Mouse (Mus musculus): ENCODE measurements around the gene Phldb1.
"Not testable (repeated sequence)": the region's sequence is repeated elsewhere in the genome, so short reads cannot be mapped to it uniquely, and the experiment has no call there.

The Phldb1 gene

DNA sequence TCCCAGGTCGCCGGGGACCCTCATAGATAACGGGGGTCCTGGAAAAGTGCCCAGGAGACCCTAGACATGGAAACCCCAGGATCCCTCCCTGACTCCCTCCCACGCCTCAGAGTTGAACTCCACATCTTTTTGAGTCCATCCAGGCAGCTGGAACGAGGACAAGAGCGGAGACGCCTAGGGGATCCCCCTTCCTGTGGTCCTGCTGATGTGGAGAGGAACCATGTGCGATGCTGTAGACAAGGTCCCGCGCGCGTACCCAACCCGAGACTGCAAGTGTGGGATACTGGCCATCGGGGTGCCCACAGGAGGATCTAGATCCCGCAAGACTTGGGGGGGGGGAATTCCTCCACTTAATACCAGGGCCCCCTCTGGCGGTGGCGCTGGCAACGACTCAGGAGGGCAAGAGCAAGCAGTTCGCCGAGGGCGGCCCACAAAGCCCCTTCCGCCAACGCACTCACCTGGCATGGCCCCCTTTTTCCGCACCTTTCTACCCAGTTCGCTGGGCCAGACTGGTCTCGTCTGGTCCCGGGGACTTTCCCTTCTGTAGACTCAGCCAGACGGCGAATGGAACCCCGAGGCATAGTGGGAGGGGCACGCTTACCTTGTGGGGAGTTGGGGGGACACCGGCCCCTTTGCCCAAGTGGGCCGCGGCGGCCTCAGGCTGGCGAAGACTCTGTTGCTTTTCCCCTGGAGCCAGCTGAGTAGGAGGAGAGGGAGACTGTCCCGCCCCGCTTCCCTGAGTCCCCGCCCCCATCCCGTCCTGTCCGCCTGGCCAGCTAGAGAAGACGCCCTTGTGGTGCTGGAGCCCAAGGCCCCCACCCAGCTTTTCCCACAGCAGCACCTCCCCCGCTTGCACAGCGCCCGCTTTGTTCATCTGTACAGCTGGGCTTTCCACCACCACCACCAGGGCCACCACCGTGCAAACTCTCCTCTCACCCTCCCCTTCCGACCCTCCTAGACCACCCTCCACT, at the start of gene Phldb1:
Gene Phldb1 (minus strand): TSS at position 675 of the 971 bp plus-strand sequence.
- peak; percentile 87 for DNase-seq

DNA sequence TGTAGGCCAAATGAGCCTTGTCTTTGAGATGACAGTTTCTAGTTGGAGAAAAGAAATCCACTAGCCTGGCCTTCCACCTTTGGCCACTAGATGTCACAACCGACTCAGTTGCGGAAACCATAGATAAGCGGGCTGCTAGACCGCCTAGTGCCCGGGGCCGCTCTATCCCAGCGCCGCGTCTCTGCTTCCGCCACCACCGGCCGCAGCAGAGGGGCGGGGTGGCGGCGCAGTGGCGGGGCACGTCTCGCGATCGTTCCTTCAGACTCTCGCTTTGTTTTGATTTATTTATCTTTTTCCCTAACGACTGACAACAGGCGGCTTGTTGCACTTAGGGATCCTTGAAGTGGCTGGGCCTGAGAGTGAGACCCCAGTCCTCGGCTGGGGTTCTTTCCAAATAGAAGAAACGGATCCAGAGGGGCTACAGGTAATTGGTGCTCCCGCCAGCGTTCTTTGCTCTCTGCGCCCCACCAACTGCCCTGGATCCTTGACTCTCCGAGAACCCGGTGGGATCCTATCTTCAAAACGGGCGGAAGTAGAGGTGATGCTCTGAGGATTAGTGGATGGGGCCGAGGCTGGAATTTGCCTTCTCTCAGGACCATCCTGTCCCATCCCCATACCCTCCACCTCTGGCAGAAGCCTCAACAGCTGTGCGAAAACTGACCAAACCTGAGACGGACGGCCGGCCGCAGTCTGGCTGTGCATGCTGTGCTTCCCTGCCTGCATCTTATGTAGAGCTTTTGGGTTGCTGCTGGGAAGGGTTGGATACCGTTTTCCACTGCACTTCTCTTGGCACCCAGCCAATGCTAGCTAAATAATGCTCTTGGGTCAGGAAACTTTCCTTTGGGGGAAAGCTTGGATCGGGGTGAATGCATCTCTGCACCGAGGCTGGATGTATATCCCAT, 38.0 kb upstream of the Phldb1 start:
- peak; percentile 97 for DNase-seq

DNA sequence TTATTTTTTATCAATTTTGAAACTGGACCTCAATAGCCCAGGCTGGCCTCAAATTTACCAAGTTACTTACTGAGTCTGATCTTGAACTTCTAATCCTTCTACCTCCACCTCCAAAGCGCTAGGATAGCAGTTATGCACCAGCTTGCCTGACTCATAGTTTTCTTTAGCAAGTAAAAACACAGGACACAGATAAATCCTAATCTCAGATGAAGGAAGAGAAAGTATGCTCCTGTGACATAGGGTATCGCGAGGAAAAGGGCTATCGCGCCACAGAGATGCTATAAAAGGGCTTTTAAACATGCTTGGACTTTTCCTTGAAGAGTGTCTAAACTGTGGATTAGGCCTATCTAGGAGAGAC, 37.4 kb upstream of the Phldb1 start:
- no peak for DNase-seq

DNA sequence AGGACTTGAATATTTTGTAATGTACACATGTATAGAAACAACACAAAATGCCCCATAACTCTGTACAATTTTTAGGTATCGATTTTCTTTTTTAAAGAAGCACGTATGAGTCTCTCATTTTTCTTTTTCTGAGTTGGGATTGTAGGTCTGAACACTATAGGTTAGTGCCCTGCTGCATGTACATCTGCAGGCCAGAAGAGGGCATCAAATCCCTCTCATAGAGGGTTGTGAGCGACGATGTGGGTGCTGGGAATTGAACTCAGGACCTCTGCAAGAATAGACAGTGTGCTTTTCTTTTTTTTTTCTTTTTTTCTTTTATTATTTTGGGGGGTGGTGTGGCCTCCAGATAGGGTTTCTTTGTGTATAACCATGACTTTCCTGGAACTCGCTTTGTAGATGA, 36.4 kb upstream of the Phldb1 start:
- no peak for DNase-seq

DNA sequence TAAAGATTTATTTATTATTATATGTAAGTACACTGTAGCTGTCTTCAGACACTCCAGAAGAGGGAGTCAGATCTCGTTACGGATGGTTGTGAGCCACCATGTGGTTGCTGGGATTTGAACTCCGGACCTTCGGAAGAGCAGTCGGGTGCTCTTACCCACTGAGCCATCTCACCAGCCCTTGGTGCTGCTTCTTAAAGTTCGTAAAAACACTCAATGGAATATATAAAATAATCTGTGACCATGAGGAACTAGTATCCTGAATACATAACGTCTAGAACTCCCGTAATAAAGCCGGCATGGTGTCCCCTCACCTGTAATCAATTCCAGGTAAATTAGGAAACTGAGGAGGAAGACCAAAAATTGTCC, 33.0 kb upstream of the Phldb1 start:
- DNase-seq: not testable (repeated sequence)

DNA sequence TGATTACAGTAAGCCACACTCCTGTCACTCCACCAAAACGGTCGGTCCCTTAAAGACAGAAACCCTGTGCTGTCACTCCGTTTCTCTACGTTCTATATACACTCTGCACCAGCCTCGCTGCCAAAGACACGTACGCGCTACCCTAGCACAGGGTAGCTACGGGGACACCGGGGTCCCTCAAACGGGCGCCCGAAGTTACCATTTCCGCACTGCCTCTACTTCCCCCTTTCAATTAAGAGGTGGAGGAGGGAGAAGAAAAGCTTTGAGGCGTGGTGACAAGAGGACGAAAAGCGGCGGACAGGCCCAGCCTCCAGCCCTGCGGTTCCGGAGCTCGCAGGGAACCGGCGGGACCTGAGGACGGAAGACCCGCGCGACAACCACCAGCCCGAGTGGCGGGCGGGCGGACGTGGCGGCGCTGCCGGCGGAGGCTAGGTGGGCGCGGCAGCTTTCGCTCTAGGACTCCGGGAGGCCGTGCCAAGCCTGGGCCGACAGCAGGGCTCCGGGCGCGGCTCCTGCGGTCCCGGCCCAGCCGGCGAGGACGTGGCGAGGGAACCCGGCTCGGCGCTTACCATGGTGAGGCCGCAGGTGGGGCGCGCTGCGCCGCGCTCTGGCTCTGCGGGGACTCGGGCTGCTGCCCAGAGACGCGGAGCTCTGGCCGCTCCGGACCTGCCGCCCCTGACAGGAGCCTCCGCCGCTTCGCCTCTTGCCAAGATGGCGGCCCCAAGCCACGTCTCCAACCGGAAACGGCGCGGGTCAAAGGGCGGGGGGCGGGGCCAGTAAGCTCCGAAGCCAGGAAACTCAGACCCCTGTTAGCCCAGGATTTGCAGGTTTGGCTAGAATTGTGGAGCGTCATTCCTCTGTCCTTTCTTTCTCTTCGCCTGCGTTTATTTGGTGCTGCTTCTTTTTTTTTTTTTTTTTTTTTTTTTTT, 32.4 kb upstream of the Phldb1 start, which contains the start of the genes Arcn1 and Ift46:
Gene Arcn1 (minus strand): TSS at position 745 of the 928 bp plus-strand sequence.
Gene Ift46 (plus strand): TSS at position 808 of the 928 bp plus-strand sequence.
- peak; percentile 94 for DNase-seq

DNA sequence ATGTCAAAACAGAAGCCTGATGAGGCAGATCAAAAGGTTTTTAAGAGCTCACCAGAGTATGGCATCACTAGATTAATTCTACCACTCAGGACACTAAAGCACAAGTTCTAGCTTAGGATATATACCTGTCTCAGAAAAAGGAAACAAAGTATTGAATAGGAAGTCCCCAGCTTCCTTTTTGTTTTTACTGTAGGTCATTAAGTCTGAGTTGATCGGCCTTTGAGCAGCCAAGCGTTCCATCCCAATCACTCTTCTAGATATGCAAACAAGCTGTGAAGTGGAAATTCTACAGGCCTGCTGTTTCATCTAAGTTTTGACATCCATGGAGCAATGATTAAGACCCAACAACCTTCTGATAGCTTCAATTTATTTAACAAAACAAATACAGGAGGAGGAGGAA, 25.9 kb upstream of the Phldb1 start:
- no peak for DNase-seq

DNA sequence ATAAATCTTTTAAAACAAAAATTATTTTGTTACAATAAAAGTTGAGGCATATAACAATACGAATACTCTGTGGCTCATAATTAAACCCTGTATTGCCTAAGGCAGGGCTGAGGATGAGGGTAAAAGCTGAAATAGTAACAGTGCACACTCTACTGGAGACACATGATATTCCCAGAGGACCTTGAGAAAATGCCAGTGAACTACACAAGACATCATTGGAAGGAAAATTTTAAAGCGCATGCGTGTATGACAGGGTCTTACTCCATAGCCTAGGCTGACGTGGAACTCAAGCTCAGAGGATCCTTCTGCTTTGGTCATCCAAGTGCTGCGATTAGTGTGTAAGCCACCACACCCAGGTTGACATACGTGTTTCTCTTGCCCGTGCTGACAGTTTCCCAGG, 13.5 kb upstream of the Phldb1 start:
- no peak for DNase-seq

DNA sequence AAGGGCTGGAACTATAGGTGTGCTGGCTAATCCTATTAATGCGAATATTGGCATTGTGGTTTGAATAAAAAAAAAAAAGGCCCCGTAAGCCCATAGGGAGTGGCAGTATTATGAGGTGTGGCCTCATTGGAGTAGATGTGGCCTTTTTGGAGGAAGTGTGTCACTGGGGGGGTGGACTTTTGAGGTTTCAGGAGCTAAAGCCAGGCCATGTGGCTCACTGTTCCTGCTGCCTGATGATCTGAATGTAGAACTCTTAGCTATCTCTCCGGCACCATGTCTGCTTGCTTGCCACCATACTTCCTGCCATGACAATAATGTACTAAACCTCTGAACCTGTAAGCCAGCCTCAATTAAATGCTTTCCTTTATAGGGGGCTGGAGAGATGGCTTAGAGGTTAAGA, 12.3 kb upstream of the Phldb1 start:
- DNase-seq: no peak

DNA sequence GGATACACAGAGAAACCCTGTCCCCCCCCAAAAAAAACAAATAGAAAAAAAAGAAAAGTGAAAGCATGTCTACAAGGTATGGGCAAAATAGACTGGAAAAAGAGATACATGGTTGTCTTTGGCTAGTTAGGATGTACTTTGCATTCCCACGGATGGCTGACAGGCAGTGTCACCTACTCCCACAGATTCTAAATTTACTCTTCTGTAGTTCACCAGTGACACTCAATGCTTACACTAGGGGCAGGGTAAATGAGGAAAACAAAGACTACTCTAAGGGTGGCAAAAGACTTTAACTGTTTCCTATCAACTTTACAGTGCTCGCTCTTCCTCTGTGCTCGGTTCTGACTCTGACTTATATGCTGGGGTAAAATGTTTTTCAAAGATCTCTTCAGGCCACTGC, 11.7 kb upstream of the Phldb1 start:
- DNase-seq: no peak

DNA sequence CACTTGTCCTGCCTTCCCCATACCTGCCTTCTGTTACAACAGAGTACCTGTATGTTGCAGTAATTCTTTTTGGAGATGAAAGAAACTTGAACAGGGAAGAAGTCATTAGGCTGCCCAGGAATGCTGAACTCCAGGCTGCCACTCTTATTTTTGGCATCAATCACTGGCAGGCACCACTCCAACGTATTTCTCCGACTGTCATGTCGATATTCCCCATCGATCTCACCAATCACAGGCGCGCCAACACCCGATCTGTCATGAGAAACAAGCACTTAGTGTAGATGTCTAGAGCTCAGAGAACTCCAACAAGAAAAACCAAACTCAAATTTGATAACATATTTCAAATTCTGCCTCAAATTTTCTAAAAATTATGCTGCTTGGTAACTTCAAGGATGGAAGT, 10.4 kb upstream of the Phldb1 start:
- DNase-seq: no peak

DNA sequence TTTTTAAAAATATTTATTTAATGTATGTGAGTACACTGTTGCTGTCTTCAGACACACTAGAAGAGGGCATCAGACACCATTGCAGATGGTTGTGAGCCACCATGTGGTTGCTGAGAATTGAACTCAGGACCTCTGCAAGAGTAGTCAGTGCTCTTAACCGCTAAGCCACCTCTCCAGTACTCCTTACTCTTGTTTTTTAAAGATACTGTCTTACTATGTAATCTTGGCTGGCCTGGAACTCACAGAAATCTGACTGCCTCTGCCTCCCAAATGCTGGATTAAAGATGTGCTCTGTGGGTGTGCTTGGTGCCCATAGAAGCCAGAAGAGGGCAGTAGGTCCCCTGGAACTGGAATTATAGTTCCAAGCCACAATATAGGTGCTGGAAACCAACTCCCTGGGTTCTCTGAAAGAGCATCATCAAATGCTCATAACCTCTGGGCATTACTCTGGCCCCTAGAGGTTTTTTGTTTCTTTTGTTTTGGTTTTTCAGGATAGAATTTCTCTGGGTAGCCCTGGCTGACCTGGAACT, 5.7 kb upstream of the Phldb1 start:
- no peak for DNase-seq

DNA sequence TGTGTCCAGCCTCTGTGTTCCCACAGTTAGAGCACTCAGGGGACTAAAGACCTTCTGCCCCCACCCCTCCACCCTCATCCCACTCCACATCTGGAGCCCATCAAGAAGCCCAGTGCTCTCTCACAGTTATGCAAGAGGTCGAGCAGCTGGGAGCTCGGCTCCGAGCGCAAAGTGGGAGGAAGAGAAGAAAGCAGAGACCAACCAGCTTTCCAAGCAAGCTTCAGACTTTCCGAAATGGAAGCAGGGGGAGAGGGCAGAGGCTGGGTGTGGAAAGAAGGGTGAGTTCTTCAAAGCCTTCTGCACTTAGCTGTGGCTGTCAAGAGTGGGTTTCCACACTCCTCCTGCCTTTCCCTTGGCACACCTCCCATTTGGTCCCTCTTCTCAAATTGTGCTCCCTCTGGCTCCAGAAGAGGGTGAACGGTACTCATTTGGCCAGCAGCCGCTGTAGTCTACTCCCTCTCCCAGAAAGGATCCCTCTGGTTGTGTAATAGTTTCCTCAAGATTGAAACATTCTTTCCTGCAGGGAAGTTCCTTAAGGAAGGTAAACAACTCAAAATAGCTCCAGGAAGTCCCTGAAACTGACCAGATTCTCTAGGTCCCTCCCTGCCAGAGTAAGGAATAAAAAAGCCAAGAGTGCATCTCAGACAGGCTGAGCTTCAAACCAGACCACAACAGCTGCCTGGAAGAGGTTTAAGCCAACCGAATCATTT, 2.4 kb upstream of the Phldb1 start:
- peak; percentile 75 for DNase-seq

DNA sequence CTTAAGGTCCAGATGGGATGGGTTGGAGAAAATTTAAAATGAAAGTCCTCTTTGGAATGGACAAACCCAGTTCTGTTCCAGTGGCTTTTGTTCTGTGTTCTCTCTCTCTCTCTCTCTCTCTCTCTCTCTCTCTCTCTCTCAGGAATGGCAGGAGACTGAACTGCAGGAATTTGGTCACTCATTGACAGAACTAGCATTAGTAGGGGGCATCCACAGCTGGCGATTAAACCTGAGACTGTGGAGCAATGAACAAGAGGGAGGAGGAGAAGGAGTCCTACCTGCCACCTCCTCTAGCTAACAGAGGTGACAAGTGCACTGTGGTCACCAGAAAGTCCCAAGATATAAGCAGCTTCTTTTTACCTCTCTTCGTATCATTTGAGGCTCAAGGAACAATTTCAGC, 1.3 kb upstream of the Phldb1 start:
- DNase-seq: no peak

DNA sequence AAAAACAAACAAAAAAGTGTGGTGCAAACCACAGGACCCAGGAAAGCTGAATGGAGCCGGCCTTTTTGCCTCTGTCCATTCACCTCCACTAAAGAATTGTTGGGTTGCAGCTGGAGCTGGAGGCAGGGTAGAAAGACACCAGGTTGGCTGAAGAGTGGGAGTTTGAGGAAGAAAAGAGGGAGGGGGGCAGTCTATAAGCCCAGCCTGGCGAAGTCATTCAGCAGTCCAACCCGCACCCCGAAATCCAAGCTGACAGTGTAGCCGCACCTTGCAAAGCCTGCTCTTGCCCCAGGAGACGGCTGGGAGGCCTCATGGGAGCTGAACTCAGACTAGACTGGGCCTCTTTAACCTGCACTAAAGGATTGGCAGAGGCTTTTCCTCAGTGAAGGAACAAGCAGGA, 888 bp upstream of the Phldb1 start:
- no peak for DNase-seq

DNA sequence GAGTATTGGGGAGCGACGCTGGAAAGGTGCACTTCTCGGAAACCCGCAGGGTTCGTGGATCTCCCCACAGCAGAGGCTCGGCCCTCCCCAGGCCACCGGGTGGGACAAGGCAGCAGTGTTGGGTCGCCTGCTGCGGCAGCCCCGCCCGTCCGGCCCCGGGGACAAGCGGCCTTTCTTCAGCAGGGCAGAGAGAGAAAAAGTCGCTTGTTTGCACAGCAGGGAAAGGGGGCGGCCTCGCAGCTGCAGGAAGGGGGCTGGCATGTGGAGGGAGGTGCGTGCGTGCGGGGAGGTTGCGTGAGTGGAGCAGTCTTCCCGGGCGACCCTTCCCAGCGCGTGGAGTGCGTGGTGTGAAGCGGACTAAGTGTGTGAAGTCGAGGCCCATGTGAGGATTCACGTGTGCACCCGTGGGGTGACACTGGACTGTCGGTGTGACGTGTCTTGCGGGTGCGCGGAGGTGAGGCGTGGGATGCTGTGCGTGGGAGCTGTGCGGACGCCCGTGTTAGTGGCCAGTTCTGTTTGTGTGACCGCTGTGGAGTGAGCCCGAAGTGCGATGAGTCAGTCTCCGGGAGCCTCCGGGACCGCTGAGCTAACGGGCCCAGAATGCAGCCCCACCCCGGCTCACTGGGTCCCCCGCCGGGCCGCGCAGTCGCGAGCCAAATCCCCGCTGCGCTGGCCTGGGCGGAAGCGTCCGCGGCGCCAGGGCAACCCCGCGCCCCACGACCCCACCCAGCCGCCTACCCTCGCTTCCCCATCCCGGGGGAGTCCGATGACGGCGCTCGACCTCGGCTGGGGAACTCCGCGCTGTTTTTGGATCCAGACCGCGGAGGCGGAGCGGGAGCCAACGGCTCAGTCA, 1.1 kb downstream of the Phldb1 start:
- peak; percentile 56 for DNase-seq

DNA sequence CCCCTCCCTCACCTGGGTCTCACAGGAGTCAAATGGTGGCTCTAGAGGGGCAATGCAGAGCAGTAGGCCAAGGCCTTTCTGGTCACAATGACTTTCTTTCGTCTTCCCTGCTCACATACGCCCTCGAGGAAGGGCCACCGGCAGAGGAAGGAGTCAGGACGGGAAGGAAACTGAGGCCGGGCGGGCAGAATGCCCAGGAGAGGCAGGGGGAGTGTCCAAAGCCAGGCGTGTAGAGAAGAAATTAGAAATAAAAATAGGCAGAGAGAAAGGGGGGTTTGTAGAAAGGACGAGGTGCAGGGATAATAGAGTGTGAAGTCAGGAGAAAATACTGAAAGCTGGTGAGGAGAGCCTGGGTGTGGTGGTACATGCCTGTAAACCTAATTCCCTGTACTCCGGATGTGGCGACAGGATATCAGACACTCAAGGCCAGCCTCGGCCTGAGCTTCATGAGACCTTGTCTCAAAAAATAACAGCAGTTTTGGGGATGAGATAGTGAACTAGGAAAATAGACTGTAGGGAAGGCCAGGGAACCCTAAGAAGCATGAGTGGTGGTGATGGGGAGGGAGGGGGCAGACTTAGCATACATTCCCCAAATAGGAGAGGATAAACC, 2.0 kb downstream of the Phldb1 start:
- DNase-seq: peak; percentile 30

DNA sequence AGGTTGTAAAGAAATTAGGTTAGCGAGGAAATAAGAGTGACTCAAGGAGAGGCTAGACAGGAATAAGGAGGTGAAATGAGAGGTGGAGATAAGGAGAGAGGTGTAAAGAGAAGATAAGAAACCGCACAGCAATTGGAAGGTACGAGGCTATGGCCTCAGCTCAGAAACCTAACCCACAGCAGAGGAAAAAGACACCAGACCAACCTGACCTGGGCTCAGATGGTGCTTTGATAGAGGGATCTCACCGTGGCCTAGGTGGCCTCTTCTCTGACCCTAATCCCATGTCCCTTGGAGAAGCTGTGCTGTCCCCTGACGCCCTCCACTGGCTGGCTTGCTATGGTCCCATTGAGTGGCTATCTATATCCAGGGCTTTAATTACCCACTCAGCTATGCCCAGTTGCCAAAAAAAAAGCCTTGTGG, 2.9 kb downstream of the Phldb1 start:
- DNase-seq: no peak

DNA sequence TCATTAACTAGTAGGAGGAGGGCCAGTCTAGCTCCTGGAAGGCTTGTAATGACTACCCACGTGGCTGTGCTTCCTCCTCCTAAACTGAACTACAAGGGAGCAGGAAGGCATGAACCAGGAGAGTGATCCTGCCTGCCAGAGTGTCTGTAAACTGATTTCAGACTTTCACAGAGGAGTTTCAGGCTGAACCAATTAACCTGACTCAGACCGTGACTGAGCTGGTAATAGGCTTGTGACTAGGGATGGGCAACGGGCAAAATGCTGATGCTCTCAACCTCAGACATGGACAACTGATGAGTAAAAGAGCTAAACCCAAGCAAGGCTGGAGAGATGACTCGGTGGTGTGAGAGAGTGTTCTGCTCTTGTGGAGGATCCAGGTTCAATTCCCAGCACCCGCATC, 7.6 kb downstream of the Phldb1 start:
- no peak for DNase-seq

Measured in embryo, embryonic 11 days (tissue).